Mouse (Mus musculus) embryonic fibroblast, embryonic 13.5 days (primary cell): ENCODE measurements around the gene Lcn8.

Experiments
- CTCF ChIP-seq: IDR thresholded peaks from 2 replicates; pipeline ENCODE4 v1.5.1; 2011; ENCODE audit warnings: mild to moderate bottlenecking, control low read depth, low read length, moderate library complexity, borderline replicate concordance; ENCODE audit not compliant: insufficient read depth
- POLR2A ChIP-seq: IDR thresholded peaks from 2 replicates; pipeline ENCODE4 v1.6.1; 2011; ENCODE audit warnings: low read depth, mild to moderate bottlenecking, control low read depth, low read length, moderate library complexity

DNA sequence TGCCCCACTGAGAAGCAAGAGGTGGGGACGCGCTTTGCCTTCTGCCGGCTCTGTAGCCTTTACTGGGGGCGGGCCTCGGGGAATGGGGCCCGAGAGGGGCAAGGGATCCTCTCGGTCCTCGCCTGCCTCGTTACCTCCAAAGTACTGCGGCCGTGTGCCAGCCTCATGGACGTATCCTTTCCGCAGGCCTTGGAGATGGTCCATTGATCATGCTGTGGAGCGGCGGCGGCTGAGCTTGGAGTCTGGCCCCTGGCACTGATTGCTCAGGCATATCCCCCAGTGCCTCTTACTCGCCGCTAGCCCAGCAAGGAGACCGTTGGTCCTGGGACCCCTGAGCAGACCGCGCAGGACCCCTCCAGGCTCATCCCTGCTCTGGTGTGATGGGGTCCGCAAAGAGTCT is 36.5 kb upstream of the Lcn8 start:
- no peak for TF ChIP-seq CTCF
- no peak for TF ChIP-seq POLR2A
